Mouse (Mus musculus): Measurements from ENCODE around the gene Bcl2l1.

DNA sequence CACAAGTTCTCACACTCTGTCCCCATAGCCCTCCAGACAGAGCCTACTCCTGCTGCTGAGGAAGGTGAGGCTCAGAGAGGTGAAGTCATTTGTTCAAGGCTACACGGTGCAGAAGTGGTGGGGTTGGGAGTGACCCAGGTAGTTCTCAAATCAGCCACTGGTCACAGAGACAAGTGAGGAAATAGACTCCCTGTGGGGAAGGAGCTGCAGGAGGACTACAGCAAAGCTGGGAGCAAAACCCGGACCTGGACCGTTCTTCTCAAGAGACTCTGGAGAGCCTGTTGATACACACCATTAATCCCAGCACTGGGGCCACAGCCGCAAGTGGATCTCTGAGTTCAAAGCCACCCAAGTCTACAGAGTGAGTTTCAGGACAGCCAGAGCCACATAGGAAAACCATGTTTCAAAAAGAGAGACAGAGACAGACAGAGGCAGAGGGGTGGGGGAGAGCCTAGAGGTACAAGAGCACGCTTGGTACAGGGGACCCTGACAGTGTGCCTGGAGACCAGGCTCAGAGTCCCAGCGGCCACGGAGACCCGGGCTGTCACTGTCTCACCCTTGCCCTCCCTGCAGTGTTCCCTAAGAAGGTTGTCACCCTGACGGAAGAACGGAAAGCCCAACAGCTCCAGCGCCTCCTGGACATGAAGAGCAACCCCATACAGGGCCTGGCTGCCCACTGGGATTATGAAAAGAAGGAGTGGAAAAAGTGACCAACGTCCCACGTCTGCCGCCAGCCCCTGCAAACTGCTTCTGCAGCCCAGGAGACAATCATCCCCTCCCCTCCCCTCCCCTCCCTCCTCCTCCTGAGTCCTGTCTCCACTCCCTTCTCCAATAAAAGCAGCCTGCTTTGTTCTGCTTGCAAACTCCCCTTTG is 67.1 kb downstream of the Bcl2l1 start:
- TF ChIP-seq CTCF (IDR thresholded peaks at IDR 0.05; ENCODE audit: extremely low read depth, insufficient read depth, insufficient read length, insufficient replicate concordance) (no peak), POLR2A (IDR thresholded peaks at IDR 0.05; ENCODE audit: low read depth, low read length) (no peak)
